Mouse (Mus musculus): Measurements from ENCODE around the gene Zfp791. TPM values are rescaled to one million over a fixed set of nuclear protein-coding genes. Genes with fewer than 3 reads are reported as not detected.
"Not testable (repeated sequence)": the region's sequence is repeated elsewhere in the genome, so short reads cannot be mapped to it uniquely, and the experiment has no call there.

The Zfp791 gene
- polyA plus RNA-seq, 1 experiment from 2014 or later: 4.6 TPM

- Histone ChIP-seq H3K36me3 (replicated peaks) (peaks cover 23% of the 10 kb centered on the region; the same call in 1 of the 2 replicates), H3K4me2 (no peak overlapping the region), H3K4me3 (no peak overlapping the region), H3K4me1 (no peaks in the 10 kb centered on the region), H3K9ac (no peak overlapping the region), H3K27ac (no peak overlapping the region), H3K9me3 (no peaks in the 10 kb centered on the region), H3K27me3 (replicated peaks) (no peaks in the 10 kb centered on the region)
- 88% methylated on average over 4 of the region's 4 CpGs for WGBS
- ATAC-seq (replicated peaks): no peak
Measured at GRCm38 (mm10) chr8:85100076-85100665, 22.7 kb downstream of the Zfp791 start.

GRCm38 (mm10) chr8:85096850-85097249, 26.0 kb downstream of the Zfp791 start:
- no peak overlapping the region for H3K27ac ChIP-seq
- no peak overlapping the region for H3K4me2 ChIP-seq
- 93% methylated on average over 4 of the region's 4 CpGs for WGBS
- H3K27me3 ChIP-seq (replicated peaks): no peaks in the 10 kb centered on the region
- H3K4me1 ChIP-seq: no peaks in the 10 kb centered on the region
- H3K9me3 ChIP-seq: no peaks in the 10 kb centered on the region
- ATAC-seq (replicated peaks): no peak
- no peak overlapping the region for H3K9ac ChIP-seq
- peaks cover 23% of the 10 kb centered on the region; the same call in 1 of the 2 replicates for H3K36me3 ChIP-seq (replicated peaks)
- H3K4me3 ChIP-seq: no peak overlapping the region

- H3K9ac ChIP-seq: no peak overlapping the region
- no peaks in the 10 kb centered on the region for H3K4me1 ChIP-seq
- no peak for ATAC-seq (replicated peaks)
- H3K9me3 ChIP-seq: no peaks in the 10 kb centered on the region
- WGBS: 95% methylated on average over 16 of the region's 16 CpGs
- no peak overlapping the region for H3K4me2 ChIP-seq
- peaks cover 23% of the 10 kb centered on the region; the same call in 1 of the 2 replicates for H3K36me3 ChIP-seq (replicated peaks)
- H3K27ac ChIP-seq: no peak overlapping the region
- no peaks in the 10 kb centered on the region for H3K27me3 ChIP-seq (replicated peaks)
- H3K4me3 ChIP-seq: no peak overlapping the region
Measured at GRCm38 (mm10) chr8:85096196-85096595, 26.7 kb downstream of the Zfp791 start.

GRCm38 (mm10) chr8:85095566-85095965, 27.3 kb downstream of the Zfp791 start:
- H3K4me3 ChIP-seq: no peak overlapping the region

GRCm38 (mm10) chr8:85095051-85095450, 27.8 kb downstream of the Zfp791 start:
- Histone ChIP-seq H3K36me3 (replicated peaks) (peaks cover 23% of the 10 kb centered on the region; the same call in 1 of the 2 replicates), H3K9me3 (no peaks in the 10 kb centered on the region), H3K4me2 (no peak overlapping the region), H3K27ac (no peak overlapping the region), H3K9ac (no peak overlapping the region), H3K27me3 (replicated peaks) (no peaks in the 10 kb centered on the region), H3K4me3 (no peak overlapping the region), H3K4me1 (no peaks in the 10 kb centered on the region)
- WGBS: 91% methylated on average over 13 of the region's 13 CpGs
- ATAC-seq (replicated peaks): no peak

More at GRCm38 (mm10) chr8:85095566-85095965, 27.3 kb downstream of the Zfp791 start:
- no peak overlapping the region for H3K9ac ChIP-seq
- H3K4me2 ChIP-seq: no peak overlapping the region
- H3K27ac ChIP-seq: no peak overlapping the region
- H3K4me1 ChIP-seq: no peaks in the 10 kb centered on the region
- H3K27me3 ChIP-seq (replicated peaks): no peaks in the 10 kb centered on the region
- peaks cover 23% of the 10 kb centered on the region; the same call in 1 of the 2 replicates for H3K36me3 ChIP-seq (replicated peaks)
- ATAC-seq (replicated peaks): no peak
- WGBS: 93% methylated on average over 7 of the region's 7 CpGs
- no peaks in the 10 kb centered on the region for H3K9me3 ChIP-seq

- Histone ChIP-seq H3K4me1 (no peaks in the 10 kb centered on the region), H3K27me3 (replicated peaks) (no peaks in the 10 kb centered on the region), H3K36me3 (replicated peaks) (peaks cover 13% of the 10 kb centered on the region; the same call in 1 of the 2 replicates), H3K9me3 (no peaks in the 10 kb centered on the region), H3K9ac (no peak overlapping the region), H3K4me3 (no peak overlapping the region), H3K4me2 (no peak overlapping the region), H3K27ac (no peak overlapping the region)
- 34% methylated on average over 21 of the region's 21 CpGs for WGBS
- no peak for ATAC-seq (replicated peaks)
Measured at GRCm38 (mm10) chr8:85091526-85092090, 31.3 kb downstream of the Zfp791 start.

- no peaks in the 10 kb centered on the region for H3K27me3 ChIP-seq (replicated peaks)
- ATAC-seq (replicated peaks): no peak
- WGBS: 92% methylated on average over 11 of the region's 11 CpGs
- H3K9ac ChIP-seq: no peak overlapping the region
- no peak overlapping the region for H3K27ac ChIP-seq
- peaks cover 8% of the 10 kb centered on the region; the same call in 1 of the 2 replicates for H3K36me3 ChIP-seq (replicated peaks)
- H3K4me3 ChIP-seq: no peak overlapping the region
- H3K4me2 ChIP-seq: no peak overlapping the region
- H3K9me3 ChIP-seq: no peaks in the 10 kb centered on the region
- H3K4me1 ChIP-seq: no peaks in the 10 kb centered on the region
Measured at GRCm38 (mm10) chr8:85090856-85091255, 32.0 kb downstream of the Zfp791 start.

- WGBS: 86% methylated on average over 2 of the region's 2 CpGs
- H3K9ac ChIP-seq: no peak overlapping the region
- H3K36me3 ChIP-seq (replicated peaks): peaks cover 7% of the 10 kb centered on the region; the same call in 1 of the 2 replicates
Measured at GRCm38 (mm10) chr8:85088771-85089170, 34.1 kb downstream of the Zfp791 start.

GRCm38 (mm10) chr8:85086238-85086637, 36.7 kb downstream of the Zfp791 start:
- Histone ChIP-seq H3K27ac (no peak overlapping the region), H3K4me3 (no peak overlapping the region), H3K4me2 (no peak overlapping the region), H3K9me3 (no peaks in the 10 kb centered on the region), H3K36me3 (replicated peaks) (peaks cover 7% of the 10 kb centered on the region; the same call in 1 of the 2 replicates), H3K9ac (no peak overlapping the region), H3K27me3 (replicated peaks) (no peaks in the 10 kb centered on the region), H3K4me1 (peaks cover 26% of the 10 kb centered on the region)
- no peak for ATAC-seq (replicated peaks)
- WGBS: 84% methylated on average over 3 of the region's 3 CpGs

More at GRCm38 (mm10) chr8:85088771-85089170, 34.1 kb downstream of the Zfp791 start:
- no peaks in the 10 kb centered on the region for H3K9me3 ChIP-seq
- no peak overlapping the region for H3K4me3 ChIP-seq
- ATAC-seq (replicated peaks): no peak
- peaks cover 6% of the 10 kb centered on the region for H3K4me1 ChIP-seq
- no peak overlapping the region for H3K27ac ChIP-seq
- no peak overlapping the region for H3K4me2 ChIP-seq
- H3K27me3 ChIP-seq (replicated peaks): no peaks in the 10 kb centered on the region

- Histone ChIP-seq H3K27me3 (replicated peaks) (no peaks in the 10 kb centered on the region), H3K4me3 (no peak overlapping the region), H3K4me1 (peaks cover 33% of the 10 kb centered on the region), H3K4me2 (no peak overlapping the region), H3K9ac (no peak overlapping the region), H3K36me3 (replicated peaks) (peaks cover 7% of the 10 kb centered on the region; the same call in 1 of the 2 replicates), H3K27ac (no peak overlapping the region), H3K9me3 (no peaks in the 10 kb centered on the region)
- no peak for ATAC-seq (replicated peaks)
- 92% methylated on average over 8 of the region's 8 CpGs for whole genome bisulfite sequencing
Measured at GRCm38 (mm10) chr8:85084633-85085032, 38.3 kb downstream of the Zfp791 start.

- H3K36me3 ChIP-seq (replicated peaks): peaks cover 7% of the 10 kb centered on the region; the same call in 1 of the 2 replicates
- H3K4me1 ChIP-seq: peaks cover 37% of the 10 kb centered on the region
- H3K9me3 ChIP-seq: no peaks in the 10 kb centered on the region
- H3K4me2 ChIP-seq: peak within 1 kb of the TSS; percentile 98
- no peaks in the 10 kb centered on the region for H3K27me3 ChIP-seq (replicated peaks)
- peak within 1 kb of the TSS; percentile 68 for H3K4me3 ChIP-seq
- H3K27ac ChIP-seq: no peak within 1 kb of the TSS
- H3K9ac ChIP-seq: peak within 1 kb of the TSS; percentile 65
- ATAC-seq (replicated peaks): peak; percentile 85
- WGBS: under 1% methylated on average over 30 of the region's 30 CpGs
Measured at GRCm38 (mm10) chr8:85083108-85083813, 39.6 kb downstream of the Zfp791 start, which contains the start of gene Man2b1. Man2b1 (plus strand) TSS chr8:85083270.

GRCm38 (mm10) chr8:85082169-85082568, 40.7 kb downstream of the Zfp791 start:
- H3K9ac ChIP-seq; H3K36me3 ChIP-seq (replicated peaks); H3K27me3 ChIP-seq (replicated peaks); H3K27ac ChIP-seq; H3K4me3 ChIP-seq; ATAC-seq (replicated peaks); H3K9me3 ChIP-seq: not testable (repeated sequence)
- WGBS: 89% methylated on average over 4 of the region's 4 CpGs
- Histone ChIP-seq H3K4me2 (peak overlapping the region; percentile 98; the same call in 1 of the 2 replicates), H3K4me1 (peaks cover 37% of the 10 kb centered on the region)
